Comparison of ENCODE assay signal across 21 mouse cellular contexts in genomic region chr10:61208114-61208684, GRCm38 (mm10). TPM values are rescaled to one million over a fixed set of nuclear protein-coding genes. Genes with fewer than 3 reads are reported as not detected.
"Had no signal": no experiment of that assay in that cellular context is flagged by ENCODE, and none has a peak within 500 bp of the region (broad histone marks: within the 10 kb centered on the region; RNA-seq: fewer than 3 reads in every experiment).

No protein-coding gene starts in this region.

- H3K4me2 ChIP-seq: liver, embryonic 13.5 days; midbrain, embryonic 12.5 days; midbrain, embryonic 15.5 days; neural tube, embryonic 13.5 days; stomach, embryonic 15.5 days had no signal

- H3K4me3 ChIP-seq: liver, embryonic 13.5 days; midbrain, embryonic 12.5 days; midbrain, embryonic 15.5 days; neural tube, embryonic 13.5 days; stomach, embryonic 15.5 days had no signal

- ATAC-seq: midbrain, embryonic 15.5 days had no signal

- DNase-seq: kidney, adult 18-20 months; kidney, adult 9 months; kidney, postnatal 14 days; kidney, postnatal 4 days; left cerebral cortex, postnatal 4 days; liver; liver, embryonic 13.5 days; lung, adult 2 months; lung, postnatal 14 days; retina, postnatal 1 day; right cerebral cortex, postnatal 25 days; spleen, adult 18-20 months; thymus, postnatal 25 days had no signal

- H3K9ac ChIP-seq: liver, embryonic 13.5 days; midbrain, embryonic 12.5 days; midbrain, embryonic 15.5 days; neural tube, embryonic 13.5 days; stomach, embryonic 15.5 days had no signal

- H3K27me3 ChIP-seq: stomach, embryonic 15.5 days had no signal

- H3K9me3 ChIP-seq: liver, embryonic 13.5 days; midbrain, embryonic 12.5 days; midbrain, embryonic 15.5 days; neural tube, embryonic 13.5 days; stomach, embryonic 15.5 days had no signal

- H3K36me3 ChIP-seq: liver, embryonic 13.5 days; midbrain, embryonic 12.5 days; midbrain, embryonic 15.5 days; neural tube, embryonic 13.5 days; stomach, embryonic 15.5 days had no signal

- H3K27ac ChIP-seq: liver, embryonic 13.5 days; macrophage; midbrain, embryonic 12.5 days; midbrain, embryonic 15.5 days; neural tube, embryonic 13.5 days; stomach, embryonic 15.5 days had no signal

- H3K4me1 ChIP-seq: midbrain, embryonic 12.5 days; midbrain, embryonic 15.5 days; neural tube, embryonic 13.5 days; stomach, embryonic 15.5 days had no signal

RNA-seq across cellular contexts. Expression of gene Tbata, which starts 36.4 kb away (rescaled TPM):
- total RNA-seq: megakaryocyte, adult 5-6 weeks; neutrophil, adult 5-6 weeks had no signal
- polyA plus RNA-seq: liver, embryonic 13.5 days; liver, embryonic 16.5 days; macrophage; midbrain, embryonic 12.5 days; midbrain, embryonic 15.5 days; stomach, embryonic 15.5 days had no signal
